Mouse (Mus musculus) thymus, adult 2 months (tissue): ENCODE results near the gene Nfia. TPM values are rescaled to one million over a fixed set of nuclear protein-coding genes. Genes with fewer than 3 reads are reported as not detected.

Experiments
- DNase-seq: peaks from one replicate; pipeline ENCODE4 v3.0.0; 2021
- H3K27ac ChIP-seq: fragments of 200-500 bp; 2 replicates; pipeline ENCODE4 v1.5.1; 2012; ENCODE audit warnings: low read length, control low read depth; ENCODE audit not compliant: control insufficient read depth, insufficient read depth
- H3K27me3 ChIP-seq: fragments of 200-500 bp; 2 replicates; pipeline ENCODE4 v1.6.1; 2012; ENCODE audit warnings: mild to moderate bottlenecking, low read length, moderate library complexity, mixed read lengths; ENCODE audit not compliant: control insufficient read depth, insufficient read depth
- H3K36me3 ChIP-seq: fragments of 200-500 bp; 2 replicates; pipeline ENCODE4 v1.6.1; 2012; ENCODE audit warnings: mild to moderate bottlenecking, low read length, moderate library complexity; ENCODE audit not compliant: control insufficient read depth, insufficient read depth
- H3K4me1 ChIP-seq: fragments of 200-500 bp; replicated peaks from 2 replicates; pipeline ENCODE4 v1.6.1; 2012; ENCODE audit warnings: low read length; ENCODE audit not compliant: control insufficient read depth, insufficient read depth
- H3K4me3 ChIP-seq: fragments of 200-500 bp; 2 replicates; pipeline ENCODE4 v1.5.1; 2012; ENCODE audit warnings: mild to moderate bottlenecking, low read length, control low read depth, moderate library complexity; ENCODE audit not compliant: control insufficient read depth, insufficient read depth
- CTCF ChIP-seq: fragments of 200-500 bp; IDR thresholded peaks from 2 replicates; pipeline ENCODE4 v1.5.1; 2012; ENCODE audit warnings: mild to moderate bottlenecking, control low read depth, low read length, moderate library complexity, borderline replicate concordance; ENCODE audit not compliant: control insufficient read depth, poor library complexity, insufficient read depth; ENCODE audit errors: extremely low read depth
- POLR2A ChIP-seq: fragments of 200-500 bp; IDR thresholded peaks from 2 replicates; pipeline ENCODE4 v1.6.1; 2012; ENCODE audit warnings: mild to moderate bottlenecking, low read length, control low read depth, moderate library complexity; ENCODE audit not compliant: control insufficient read depth, poor library complexity, insufficient read depth; ENCODE audit errors: extremely low read depth
- WGBS: fragments of 180-500 bp; shearing (Covaris S2); methylation state at CpG from one replicate; pipeline ENCODE4 v1.1.7; 2018; 5-methylcytosine and 5-hydroxymethylcytosine counted together
- polyA plus RNA-seq: library from polyadenylated mRNA; depleted of rRNA; stranded (reverse); fragments of >200 nt; gene quantifications from 2 replicates; pipeline ENCODE4 v1.2.3, GENCODE M21; 2012

Gene Nfia
- polyA plus RNA-seq, 1 experiment = 26.4 TPM

DNA sequence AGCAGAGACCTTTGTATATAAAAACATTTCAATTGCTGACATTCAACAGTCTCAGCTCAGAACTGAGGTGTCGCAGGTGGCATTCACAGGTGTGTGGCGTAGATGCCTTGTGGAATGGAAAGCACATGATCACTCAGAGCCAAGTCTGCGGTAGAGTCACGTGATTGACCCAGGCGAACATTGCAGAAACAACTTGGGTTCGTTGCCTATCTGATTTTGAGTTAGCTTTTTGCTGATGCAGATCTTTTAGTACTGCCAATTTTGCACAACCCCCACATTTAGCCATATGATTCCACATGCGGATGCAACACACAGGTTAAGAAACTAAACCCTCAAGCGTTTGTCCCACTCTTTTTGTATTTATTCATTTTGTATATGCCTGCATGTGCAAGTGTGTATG lies 272.1 kb downstream of the Nfia start:
- no peak overlapping the region for H3K4me3 ChIP-seq
- 86% methylated on average over 8 of the region's 8 CpGs for WGBS
- no peak overlapping the region for H3K27ac ChIP-seq
- DNase-seq = no peak
- TF ChIP-seq CTCF (no peak), POLR2A (no peak)
- no peaks in the 10 kb centered on the region for H3K27me3 ChIP-seq
- H3K36me3 ChIP-seq = no peaks in the 10 kb centered on the region
- H3K4me1 ChIP-seq = peaks cover 8% of the 10 kb centered on the region

- Histone ChIP-seq H3K27ac (no peak overlapping the region), H3K4me1 (no peaks in the 10 kb centered on the region), H3K4me3 (no peak overlapping the region), H3K27me3 (no peaks in the 10 kb centered on the region), H3K36me3 (no peaks in the 10 kb centered on the region)
- DNase-seq = no peak
- no peak for TF ChIP-seq CTCF
- no peak for TF ChIP-seq POLR2A
Observed at GRCm38 (mm10) chr4:98047369-98047768, 274.8 kb downstream of the Nfia start.

DNA sequence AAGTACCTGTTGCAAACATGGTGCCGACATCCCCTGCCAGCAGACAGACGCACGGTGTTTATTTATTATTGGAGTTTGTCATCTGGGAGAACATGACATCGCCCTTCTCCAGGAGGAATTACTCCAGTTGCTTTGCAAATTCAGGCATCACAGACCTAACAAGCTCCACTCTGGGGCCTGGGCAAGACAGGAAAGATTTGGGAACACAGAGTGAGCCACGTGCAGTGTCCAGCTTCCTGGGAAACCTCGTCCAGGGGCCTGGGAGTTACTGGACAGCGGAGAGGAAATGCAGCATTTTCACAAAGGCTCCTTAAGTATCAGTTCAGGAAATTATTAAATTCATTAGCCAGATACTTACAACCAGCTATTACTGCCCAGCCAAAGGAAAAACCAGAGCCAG lies 277.1 kb downstream of the Nfia start:
- Histone ChIP-seq H3K4me1 (no peaks in the 10 kb centered on the region), H3K4me3 (no peak overlapping the region), H3K36me3 (no peaks in the 10 kb centered on the region), H3K27ac (no peak overlapping the region), H3K27me3 (no peaks in the 10 kb centered on the region)
- 94% methylated on average over 7 of the region's 7 CpGs for WGBS
- no peak for DNase-seq
- no peak for TF ChIP-seq POLR2A
- TF ChIP-seq CTCF = no peak

DNA sequence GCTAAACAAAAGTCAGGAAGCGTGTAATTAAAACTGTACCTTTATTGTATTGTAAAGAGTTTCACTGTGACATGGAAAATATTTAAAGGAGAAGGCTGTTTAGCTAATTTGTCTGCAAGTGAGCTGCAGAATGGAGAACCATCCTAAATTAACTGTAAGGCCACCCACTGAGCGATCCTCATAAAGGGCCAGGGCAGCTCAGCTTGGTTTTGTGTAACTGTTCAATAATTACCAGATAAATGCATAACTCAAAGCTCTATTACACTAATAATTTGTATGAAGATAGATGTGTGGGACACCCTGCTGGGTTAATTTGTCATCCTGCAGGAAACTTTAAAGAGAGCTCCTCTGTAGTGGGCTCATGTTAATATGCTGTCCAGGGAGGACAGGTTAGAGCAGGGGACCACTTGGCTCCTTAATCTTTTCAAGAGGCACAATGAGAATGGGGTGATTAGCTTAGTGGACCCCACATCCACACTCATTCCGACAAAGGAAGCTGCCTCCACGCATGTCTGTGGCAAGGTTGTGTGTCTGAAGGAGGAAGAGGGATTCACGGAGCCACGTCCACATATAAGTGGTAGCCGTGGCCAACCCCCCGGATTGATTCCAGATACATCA lies 277.6 kb downstream of the Nfia start:
- Histone ChIP-seq H3K27me3 (no peaks in the 10 kb centered on the region), H3K4me3 (no peak overlapping the region), H3K27ac (no peak overlapping the region), H3K36me3 (no peaks in the 10 kb centered on the region), H3K4me1 (no peaks in the 10 kb centered on the region)
- no peak for DNase-seq
- WGBS = 96% methylated on average over 8 of the region's 8 CpGs
- TF ChIP-seq POLR2A (no peak), CTCF (no peak)

- H3K36me3 ChIP-seq = no peaks in the 10 kb centered on the region
- TF ChIP-seq CTCF (no peak), POLR2A (no peak)
- DNase-seq = no peak
- no peaks in the 10 kb centered on the region for H3K27me3 ChIP-seq
- no peak overlapping the region for H3K27ac ChIP-seq
- no peaks in the 10 kb centered on the region for H3K4me1 ChIP-seq
- WGBS = 96% methylated on average over 10 of the region's 10 CpGs
- no peak overlapping the region for H3K4me3 ChIP-seq
Observed at GRCm38 (mm10) chr4:98050781-98051180, 278.2 kb downstream of the Nfia start.

- WGBS = 95% methylated on average over 3 of the region's 3 CpGs
- Histone ChIP-seq H3K4me1 (no peaks in the 10 kb centered on the region), H3K4me3 (no peak overlapping the region), H3K27me3 (no peaks in the 10 kb centered on the region), H3K36me3 (no peaks in the 10 kb centered on the region), H3K27ac (no peak overlapping the region)
- DNase-seq = no peak
- TF ChIP-seq POLR2A (no peak), CTCF (no peak)
Observed at GRCm38 (mm10) chr4:98051326-98051725, 278.8 kb downstream of the Nfia start.

GRCm38 (mm10) chr4:98055036-98055435 lies 282.5 kb downstream of the Nfia start:
- H3K27me3 ChIP-seq = no peaks in the 10 kb centered on the region
- no peak for DNase-seq
- no peaks in the 10 kb centered on the region for H3K4me1 ChIP-seq
- no peak overlapping the region for H3K4me3 ChIP-seq
- TF ChIP-seq POLR2A (no peak), CTCF (no peak)
- H3K27ac ChIP-seq = no peak overlapping the region
- WGBS = 93% methylated on average over 4 of the region's 4 CpGs
- H3K36me3 ChIP-seq = no peaks in the 10 kb centered on the region
